24 mouse cellular contexts compared by ENCODE assay signal in genomic region chr2:48398504-48398903, GRCm38 (mm10).
DNase-seq lines count a peak whose midpoint lies in the region; ATAC-seq and TF ChIP-seq lines count a peak whose summit lies in the region.
"Had no signal": no experiment of that assay in that cellular context is flagged by ENCODE, and none has a peak within 500 bp of the region (broad histone marks: within the 10 kb centered on the region; RNA-seq: fewer than 3 reads in every experiment).

No protein-coding gene starts in this region.

- no peak overlapping the region for H3K9ac ChIP-seq in heart, embryonic 15.5 days
- H3K9ac ChIP-seq in kidney, embryonic 16.5 days (replicated peaks; ENCODE audit: low read length), result no peak overlapping the region
- H3K9ac ChIP-seq: embryonic facial prominence, embryonic 15.5 days; hindbrain, embryonic 15.5 days; limb, embryonic 15.5 days; liver, embryonic 14.5 days; lung, embryonic 14.5 days; midbrain, embryonic 13.5 days had no signal

- 0 out of 2 replicates have a peak, but pooled peaks have one; percentile 38 for ATAC-seq in frontal cortex, adult (ENCODE audit: low TSS enrichment)
- ATAC-seq in heart, embryonic 15.5 days (replicated peaks; ENCODE audit: insufficient number of reproducible peaks, insufficient read depth, low FRiP score, low read depth), result 0 out of 2 replicates have a peak, but pooled peaks have one; percentile 35
- ATAC-seq in kidney, embryonic 16.5 days (ENCODE audit: low FRiP score, low TSS enrichment), result no peak
- ATAC-seq: CD4-positive, CD25-positive, alpha-beta regulatory T cell, adult 4 months; forebrain, embryonic 14.5 days; midbrain, embryonic 13.5 days had no signal

- TF ChIP-seq CTCF in kidney, adult 2 months (conservative IDR thresholded peaks at IDR 0.05; ENCODE audit: insufficient read depth, insufficient read length, low read depth, low read length), result no peak

- no peak for TF ChIP-seq POLR2A in kidney, adult 2 months (IDR thresholded peaks at IDR 0.05; ENCODE audit: low read depth, low read length)

- DNase-seq in frontal cortex, postnatal 36 days (ENCODE audit: low spot score in 2 of 2), result no peak
- no peak for DNase-seq in heart, embryonic 10.5 days (ENCODE audit: low spot score)
- no peak for DNase-seq in kidney, adult 2 months
- no peak for DNase-seq in urinary bladder, adult 18-20 months (ENCODE audit: low spot score in 2 of 2)
- no peak for DNase-seq in thymus, adult 18-20 months
- DNase-seq: adrenal gland, postnatal 14 days; cerebellum, adult 8-10 months; heart, postnatal 36 days; left cerebral cortex, postnatal 4 days; lung, embryonic 14.5 days; spleen, adult 18-20 months; thymus, postnatal 36 days had no signal

- H3K9me3 ChIP-seq in heart, embryonic 15.5 days (replicated peaks), result no peaks in the 10 kb centered on the region
- no peaks in the 10 kb centered on the region for H3K9me3 ChIP-seq in heart, embryonic 10.5 days
- no peaks in the 10 kb centered on the region for H3K9me3 ChIP-seq in kidney, embryonic 16.5 days (ENCODE audit: low read length)
- H3K9me3 ChIP-seq: embryonic facial prominence, embryonic 15.5 days; hindbrain, embryonic 15.5 days; limb, embryonic 15.5 days; megakaryocyte, embryonic 14.5 days; midbrain, embryonic 13.5 days had no signal

- H3K4me2 ChIP-seq in heart, embryonic 15.5 days, result no peak overlapping the region; the same call in 1 of the 2 replicates
- H3K4me2 ChIP-seq in kidney, embryonic 16.5 days (replicated peaks; ENCODE audit: low read depth, low read length), result no peak overlapping the region
- H3K4me2 ChIP-seq: embryonic facial prominence, embryonic 15.5 days; hindbrain, embryonic 15.5 days; limb, embryonic 15.5 days; lung, embryonic 14.5 days; midbrain, embryonic 13.5 days had no signal

- H3K27ac ChIP-seq in heart, embryonic 15.5 days, result no peak overlapping the region
- no peak overlapping the region for H3K27ac ChIP-seq in heart, embryonic 10.5 days
- 0 out of 2 replicates have a peak overlapping the region, but pooled peaks have one; percentile 18 for H3K27ac ChIP-seq in kidney, embryonic 16.5 days (ENCODE audit: low read length)
- no peak overlapping the region for H3K27ac ChIP-seq in kidney, adult 2 months (ENCODE audit: insufficient read depth, low read depth, low read length)
- H3K27ac ChIP-seq: embryonic facial prominence, embryonic 15.5 days; hindbrain, embryonic 15.5 days; kidney, postnatal 0 days; limb, embryonic 15.5 days; liver, embryonic 14.5 days; midbrain, embryonic 13.5 days had no signal

- WGBS in heart, embryonic 15.5 days, result 44% methylated on average over 1 of the region's 1 CpGs
- WGBS in heart, embryonic 10.5 days, result 87% methylated on average over 1 of the region's 1 CpGs
- WGBS in kidney, embryonic 16.5 days, result 87% methylated on average over 1 of the region's 1 CpGs
- WGBS in kidney, adult 2 months, result 75% methylated on average over 1 of the region's 1 CpGs

- H3K27me3 ChIP-seq in heart, embryonic 15.5 days, result no peaks in the 10 kb centered on the region
- H3K27me3 ChIP-seq in heart, embryonic 10.5 days (ENCODE audit: insufficient read depth, poor library complexity, severe bottlenecking), result no peaks in the 10 kb centered on the region
- H3K27me3 ChIP-seq in kidney, embryonic 16.5 days (ENCODE audit: insufficient read depth, low read length), result no peaks in the 10 kb centered on the region
- H3K27me3 ChIP-seq in kidney, adult 2 months (replicated peaks; ENCODE audit: control insufficient read depth, insufficient read depth, low read length), result no peaks in the 10 kb centered on the region
- H3K27me3 ChIP-seq: embryonic facial prominence, embryonic 15.5 days; hindbrain, embryonic 15.5 days; limb, embryonic 15.5 days; megakaryocyte, embryonic 14.5 days; midbrain, embryonic 13.5 days had no signal

- H3K36me3 ChIP-seq in heart, embryonic 15.5 days, result no peaks in the 10 kb centered on the region
- H3K36me3 ChIP-seq in heart, embryonic 10.5 days, result no peaks in the 10 kb centered on the region
- H3K36me3 ChIP-seq in kidney, embryonic 16.5 days (ENCODE audit: insufficient read depth, low read length), result no peaks in the 10 kb centered on the region
- H3K36me3 ChIP-seq in kidney, adult 2 months (ENCODE audit: control insufficient read depth, insufficient read depth, low read length), result no peaks in the 10 kb centered on the region
- H3K36me3 ChIP-seq: embryonic facial prominence, embryonic 15.5 days; hindbrain, embryonic 15.5 days; limb, embryonic 15.5 days; midbrain, embryonic 13.5 days had no signal

- peaks cover 6% of the 10 kb centered on the region; the same call in 1 of the 2 replicates for H3K4me1 ChIP-seq in heart, embryonic 15.5 days (replicated peaks)
- peaks cover 6% of the 10 kb centered on the region for H3K4me1 ChIP-seq in heart, embryonic 10.5 days
- peaks cover 5% of the 10 kb centered on the region; the same call in 1 of the 2 replicates for H3K4me1 ChIP-seq in kidney, embryonic 16.5 days (ENCODE audit: insufficient read depth, low read length)
- no peaks in the 10 kb centered on the region for H3K4me1 ChIP-seq in kidney, adult 2 months (ENCODE audit: control insufficient read depth, insufficient read depth, low read length)
- H3K4me1 ChIP-seq: embryonic facial prominence, embryonic 15.5 days; hindbrain, embryonic 15.5 days; limb, embryonic 15.5 days; megakaryocyte, embryonic 14.5 days; midbrain, embryonic 13.5 days had no signal

- H3K4me3 ChIP-seq in heart, embryonic 15.5 days, result no peak overlapping the region
- no peak overlapping the region for H3K4me3 ChIP-seq in heart, embryonic 10.5 days
- no peak overlapping the region for H3K4me3 ChIP-seq in kidney, embryonic 16.5 days (ENCODE audit: low read length)
- H3K4me3 ChIP-seq in kidney, adult 2 months (ENCODE audit: insufficient read depth, low read depth, low read length), result no peak overlapping the region
- H3K4me3 ChIP-seq: embryonic facial prominence, embryonic 15.5 days; hindbrain, embryonic 15.5 days; limb, embryonic 15.5 days; megakaryocyte, embryonic 14.5 days; midbrain, embryonic 13.5 days had no signal
